ENCODE assay signal across 8 mouse cellular contexts in genomic region chr10:81014393-81015384, GRCm38 (mm10). TPM values are rescaled to one million over a fixed set of nuclear protein-coding genes. Genes with fewer than 3 reads are reported as not detected.
DNase-seq lines count a peak whose midpoint lies in the region; ATAC-seq and TF ChIP-seq lines count a peak whose summit lies in the region.

TSS of gene Gng7 (minus strand) at chr10:81014945.

- no peak for TF ChIP-seq EP300 in heart, adult 2 months (IDR thresholded peaks at IDR 0.05; ENCODE audit: insufficient read depth, low read depth, low read length)

- TF ChIP-seq POLR2A in heart, adult 2 months (IDR thresholded peaks at IDR 0.05; ENCODE audit: insufficient read depth, low read depth, low read length) = no peak

- peaks cover 8% of the 10 kb centered on the region; the same call in 1 of the 2 replicates for H3K4me1 ChIP-seq in embryonic facial prominence, embryonic 14.5 days (ENCODE audit: control insufficient read depth, insufficient read depth, low read length)
- H3K4me1 ChIP-seq in heart, adult 2 months (ENCODE audit: control insufficient read depth, insufficient read depth, low read length) = no peaks in the 10 kb centered on the region
- peaks cover 12% of the 10 kb centered on the region for H3K4me1 ChIP-seq in limb, embryonic 13.5 days
- peaks cover 6% of the 10 kb centered on the region for H3K4me1 ChIP-seq in midbrain, embryonic 16.5 days (ENCODE audit: control insufficient read depth, insufficient read depth, low read length)

- intact Hi-C loops in heart, adult 2 months (cut with DNase I) = loop anchor here (5.0 kb wide), 1 partner anchor 158 kb away; no protein-coding TSS in a partner anchor

- no peak for TF ChIP-seq CTCF in heart, adult 2 months (IDR thresholded peaks at IDR 0.05)

- H3K9ac ChIP-seq in embryonic facial prominence, embryonic 14.5 days (ENCODE audit: low read depth, low read length) = peak within 1 kb of the TSS; percentile 65
- no peak within 1 kb of the TSS for H3K9ac ChIP-seq in heart, adult 2 months (ENCODE audit: low read depth, low read length)
- peak within 1 kb of the TSS; percentile 66 for H3K9ac ChIP-seq in limb, embryonic 13.5 days
- peak within 1 kb of the TSS; percentile 55 for H3K9ac ChIP-seq in midbrain, embryonic 16.5 days (ENCODE audit: low read depth, low read length)

- 10% methylated on average over 31 of the region's 31 CpGs for WGBS in embryonic facial prominence, embryonic 14.5 days
- 12% methylated on average over 31 of the region's 31 CpGs for WGBS in heart, adult 2 months
- 10% methylated on average over 31 of the region's 31 CpGs for WGBS in limb, embryonic 13.5 days
- 8% methylated on average over 31 of the region's 31 CpGs for WGBS in midbrain, embryonic 16.5 days

- ATAC-seq in embryonic facial prominence, embryonic 14.5 days (ENCODE audit: low read depth) = peak; percentile 97
- ATAC-seq in limb, embryonic 13.5 days (ENCODE audit: low FRiP score, low read depth) = peak; percentile 96
- peak; percentile 95 for ATAC-seq in midbrain, embryonic 16.5 days

- no peaks in the 10 kb centered on the region for H3K36me3 ChIP-seq in embryonic facial prominence, embryonic 14.5 days (ENCODE audit: control insufficient read depth, insufficient read depth, low read length)
- H3K36me3 ChIP-seq in heart, adult 2 months (ENCODE audit: control insufficient read depth, insufficient read depth, low read length) = no peaks in the 10 kb centered on the region
- H3K36me3 ChIP-seq in limb, embryonic 13.5 days = no peaks in the 10 kb centered on the region
- no peaks in the 10 kb centered on the region for H3K36me3 ChIP-seq in midbrain, embryonic 16.5 days (ENCODE audit: control insufficient read depth, insufficient read depth, low read length)

- H3K27ac ChIP-seq in embryonic facial prominence, embryonic 14.5 days (replicated peaks; ENCODE audit: low read depth, low read length) = no peak within 1 kb of the TSS
- no peak within 1 kb of the TSS for H3K27ac ChIP-seq in heart, adult 2 months
- H3K27ac ChIP-seq in limb, embryonic 13.5 days = no peak within 1 kb of the TSS
- no peak within 1 kb of the TSS for H3K27ac ChIP-seq in midbrain, embryonic 16.5 days (ENCODE audit: low read length)

- DNase-seq in 3134 (ENCODE audit: extremely low read depth, insufficient read length, low spot score) = peak; percentile 60
- peak; percentile 90 to 95 for DNase-seq in adrenal gland, postnatal 4 days (ENCODE audit: low spot score in 2 of 2)
- peak; percentile 98 for DNase-seq in embryonic facial prominence, embryonic 14.5 days (ENCODE audit: low spot score)
- peak; percentile 83 to 87 for DNase-seq in heart, adult 2 months
- DNase-seq in kidney, adult 8-10 months = peak; percentile 95
- DNase-seq in spleen, postnatal 10 days (ENCODE audit: low spot score in 2 of 2) = peak; percentile 73 to 93

- peak within 1 kb of the TSS; percentile 72 for H3K4me2 ChIP-seq in embryonic facial prominence, embryonic 14.5 days (ENCODE audit: low read depth, low read length)
- H3K4me2 ChIP-seq in limb, embryonic 13.5 days (replicated peaks) = peak within 1 kb of the TSS; percentile 66
- H3K4me2 ChIP-seq in midbrain, embryonic 16.5 days (ENCODE audit: low read length) = peak within 1 kb of the TSS; percentile 54

- peak within 1 kb of the TSS; percentile 49 for H3K4me3 ChIP-seq in embryonic facial prominence, embryonic 14.5 days (ENCODE audit: low read depth, low read length)
- H3K4me3 ChIP-seq in heart, adult 2 months = no peak within 1 kb of the TSS
- peak within 1 kb of the TSS; percentile 51 for H3K4me3 ChIP-seq in limb, embryonic 13.5 days
- H3K4me3 ChIP-seq in midbrain, embryonic 16.5 days (ENCODE audit: low read depth, low read length) = peak within 1 kb of the TSS; percentile 38

- no peaks in the 10 kb centered on the region for H3K79me2 ChIP-seq in heart, adult 2 months (replicated peaks; ENCODE audit: control insufficient read depth, insufficient read depth, low read length)

- H3K9me3 ChIP-seq in embryonic facial prominence, embryonic 14.5 days (ENCODE audit: control insufficient read depth, low read length) = no peaks in the 10 kb centered on the region
- no peaks in the 10 kb centered on the region for H3K9me3 ChIP-seq in limb, embryonic 13.5 days
- H3K9me3 ChIP-seq in midbrain, embryonic 16.5 days (replicated peaks; ENCODE audit: control insufficient read depth, low read length, poor library complexity, severe bottlenecking) = no peaks in the 10 kb centered on the region

- H3K27me3 ChIP-seq in embryonic facial prominence, embryonic 14.5 days (replicated peaks; ENCODE audit: control insufficient read depth, insufficient read depth, low read length) = no peaks in the 10 kb centered on the region
- no peaks in the 10 kb centered on the region for H3K27me3 ChIP-seq in heart, adult 2 months (ENCODE audit: control insufficient read depth, insufficient read depth, low read length)
- H3K27me3 ChIP-seq in limb, embryonic 13.5 days = 0 out of 2 replicates have a peak, but pooled peaks cover 3% of the 10 kb centered on the region
- H3K27me3 ChIP-seq in midbrain, embryonic 16.5 days (ENCODE audit: control insufficient read depth, insufficient read depth, low read depth, low read length) = no peaks in the 10 kb centered on the region

RNA-seq across cellular contexts. Expression of gene Gng7, which starts in this region (rescaled TPM):
- total RNA-seq in adrenal gland, postnatal 4 days (2021) = 1 to 10 TPM; 5.4 to 6.7 TPM
- 5.9 and 8.7 TPM in 2 replicates for polyA plus RNA-seq in embryonic facial prominence, embryonic 14.5 days (2014; fragmentation: Nextera tagmentation; extraction: Ambion mirVana)
- total RNA-seq in heart, adult 2 months (2021) = under 1 TPM; 0.50 to 0.63 TPM
- polyA plus RNA-seq in heart, adult 2 months (2012; rRNA removed) = 0.68 and 1.1 TPM in 2 replicates
- polyA plus RNA-seq in limb, embryonic 13.5 days (2015; fragmentation: Nextera tagmentation; extraction: Ambion mirVana) = 7.4 and 9.0 TPM in 2 replicates
- 21.5 and 25.6 TPM in 2 replicates for polyA plus RNA-seq in midbrain, embryonic 16.5 days (2015; fragmentation: Nextera tagmentation; extraction: Ambion mirVana)
